Mouse (Mus musculus): ENCODE data around the gene Dgkg. TPM values are rescaled to one million over a fixed set of nuclear protein-coding genes. Genes with fewer than 3 reads are reported as not detected.

Dgkg gene
- polyA plus RNA-seq, 3 experiments from 2014 or later: 0.14 to 0.94 (median 0.25) TPM

GRCm38 (mm10) chr16:22643460-22643859 is 13.6 kb downstream of the Dgkg start:
- ATAC-seq: no peak

GRCm38 (mm10) chr16:22642953-22643352 is 14.1 kb downstream of the Dgkg start:
- ATAC-seq: no peak

- ATAC-seq: no peak
Measured at GRCm38 (mm10) chr16:22642054-22642453, 15.0 kb downstream of the Dgkg start.

- no peak for ATAC-seq
Measured at GRCm38 (mm10) chr16:22641588-22641987, 15.4 kb downstream of the Dgkg start.

- no peak for ATAC-seq
Measured at GRCm38 (mm10) chr16:22637311-22637710, 19.7 kb downstream of the Dgkg start.

GRCm38 (mm10) chr16:22635706-22636105 is 21.3 kb downstream of the Dgkg start:
- no peak for ATAC-seq

- ATAC-seq: peak; percentile 38
Measured at GRCm38 (mm10) chr16:22633063-22633462, 24.0 kb downstream of the Dgkg start.

- ATAC-seq: no peak
Measured at GRCm38 (mm10) chr16:22630351-22630750, 26.7 kb downstream of the Dgkg start.

- ATAC-seq: no peak
Measured at GRCm38 (mm10) chr16:22629900-22630299, 27.1 kb downstream of the Dgkg start.

- ATAC-seq: no peak
Measured at GRCm38 (mm10) chr16:22625987-22626386, 31.0 kb downstream of the Dgkg start.

- ATAC-seq: no peak
Measured at GRCm38 (mm10) chr16:22625412-22625811, 31.6 kb downstream of the Dgkg start.

GRCm38 (mm10) chr16:22622286-22622685 is 34.7 kb downstream of the Dgkg start:
- ATAC-seq: no peak

- no peak for ATAC-seq
Measured at GRCm38 (mm10) chr16:22621299-22621920, 35.6 kb downstream of the Dgkg start.

- ATAC-seq: no peak
Measured at GRCm38 (mm10) chr16:22618424-22619056, 38.5 kb downstream of the Dgkg start.

- ATAC-seq: no peak
Measured at GRCm38 (mm10) chr16:22615805-22616204, 41.2 kb downstream of the Dgkg start.

GRCm38 (mm10) chr16:22613186-22614073 is 43.6 kb downstream of the Dgkg start:
- ATAC-seq: no peak

- no peak for ATAC-seq
Measured at GRCm38 (mm10) chr16:22608046-22608445, 49.0 kb downstream of the Dgkg start.

- no peak for ATAC-seq
Measured at GRCm38 (mm10) chr16:22606989-22607388, 50.0 kb downstream of the Dgkg start.

- no peak for ATAC-seq
Measured at GRCm38 (mm10) chr16:22602399-22602798, 54.6 kb downstream of the Dgkg start.

GRCm38 (mm10) chr16:22601756-22602155 is 55.3 kb downstream of the Dgkg start:
- ATAC-seq: no peak

- ATAC-seq: no peak
Measured at GRCm38 (mm10) chr16:22600108-22600699, 56.8 kb downstream of the Dgkg start.

GRCm38 (mm10) chr16:22598741-22599140 is 58.3 kb downstream of the Dgkg start:
- no peak for ATAC-seq

GRCm38 (mm10) chr16:22596394-22596793 is 60.6 kb downstream of the Dgkg start:
- ATAC-seq: no peak

All from inflammation-experienced regulatory T-cells, adult 6 months (primary cell).